Mouse (Mus musculus) heart, postnatal 0 days (tissue): Measurements from ENCODE around the gene Ctdspl.

ENCODE experiments used
- CTCF ChIP-seq: IDR thresholded peaks from 2 replicates; pipeline ENCODE4 v1.5.1; 2016; ENCODE audit warnings: antibody characterized with exemption, control low read depth, low read depth
- EP300 ChIP-seq: IDR thresholded peaks from 2 replicates; pipeline ENCODE4 v1.6.1; 2016; ENCODE audit warnings: antibody characterized with exemption, low read depth

GRCm38 (mm10) chr9:118928007-118928406, 1.8 kb downstream of the Ctdspl start:
- no peak for TF ChIP-seq CTCF
- TF ChIP-seq EP300, result no peak
